Mouse (Mus musculus) liver, adult (tissue): Measurements from ENCODE around the gene Glrx3.

Experiments used
- GATA4 ChIP-seq: IDR thresholded peaks from 2 replicates; pipeline ENCODE4 v1.6.1; 2014; ENCODE audit warnings: mild to moderate bottlenecking, low read length; ENCODE audit not compliant: insufficient replicate concordance

Gene Glrx3

DNA sequence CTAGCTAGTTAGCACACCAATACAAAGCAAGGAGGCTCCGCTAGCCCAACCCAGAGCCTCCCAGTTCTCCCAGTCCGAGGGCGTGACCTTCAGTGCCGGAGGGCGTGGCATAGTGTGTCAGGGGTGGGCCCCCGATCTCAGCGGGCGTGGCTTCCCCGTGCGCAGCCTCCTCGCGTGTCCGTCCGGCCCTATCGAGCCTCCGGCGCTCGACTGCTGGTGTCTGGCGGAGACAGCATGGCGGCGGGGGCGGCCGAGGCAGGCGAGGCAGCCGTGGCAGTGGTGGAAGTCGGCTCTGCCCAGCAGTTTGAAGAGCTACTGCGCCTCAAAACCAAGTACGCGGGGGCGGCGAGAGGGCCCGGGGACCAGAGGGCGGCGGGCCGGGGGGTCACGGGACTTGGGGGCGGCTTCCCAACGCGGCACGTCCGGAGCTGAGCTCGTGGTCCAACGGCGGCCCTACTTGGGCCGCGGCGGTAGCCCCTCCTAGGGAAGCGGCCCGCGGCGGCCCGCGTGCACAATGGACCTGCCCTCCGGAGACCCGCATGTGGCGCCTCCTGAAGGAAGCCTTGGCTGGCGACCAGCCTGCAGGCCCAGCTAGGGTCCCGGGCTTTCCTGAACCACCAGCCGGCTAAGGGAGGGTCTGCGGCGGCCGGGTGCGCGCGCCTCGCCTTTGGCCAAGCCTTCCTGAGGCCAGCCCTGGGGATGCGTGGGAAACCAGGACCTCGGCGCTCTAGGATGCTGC is at the start of gene Glrx3:
Gene Glrx3, plus strand, starts transcription at position 175 of the 739 bp plus-strand sequence.
- TF ChIP-seq GATA4 = peak; percentile 61; the same call in 1 of the 2 replicates

GRCm38 (mm10) chr7:137387863-137388262 is 49.6 kb upstream of the Glrx3 start:
- TF ChIP-seq GATA4 = no peak

GRCm38 (mm10) chr7:137395421-137395820 is 42.0 kb upstream of the Glrx3 start:
- no peak for TF ChIP-seq GATA4

GRCm38 (mm10) chr7:137397361-137397910 is 40.0 kb upstream of the Glrx3 start:
- TF ChIP-seq GATA4 = no peak

GRCm38 (mm10) chr7:137398973-137399372 is 38.4 kb upstream of the Glrx3 start:
- no peak for TF ChIP-seq GATA4

GRCm38 (mm10) chr7:137404146-137404545 is 33.3 kb upstream of the Glrx3 start:
- no peak for TF ChIP-seq GATA4

GRCm38 (mm10) chr7:137407428-137408058 is 29.9 kb upstream of the Glrx3 start:
- TF ChIP-seq GATA4 = no peak

DNA sequence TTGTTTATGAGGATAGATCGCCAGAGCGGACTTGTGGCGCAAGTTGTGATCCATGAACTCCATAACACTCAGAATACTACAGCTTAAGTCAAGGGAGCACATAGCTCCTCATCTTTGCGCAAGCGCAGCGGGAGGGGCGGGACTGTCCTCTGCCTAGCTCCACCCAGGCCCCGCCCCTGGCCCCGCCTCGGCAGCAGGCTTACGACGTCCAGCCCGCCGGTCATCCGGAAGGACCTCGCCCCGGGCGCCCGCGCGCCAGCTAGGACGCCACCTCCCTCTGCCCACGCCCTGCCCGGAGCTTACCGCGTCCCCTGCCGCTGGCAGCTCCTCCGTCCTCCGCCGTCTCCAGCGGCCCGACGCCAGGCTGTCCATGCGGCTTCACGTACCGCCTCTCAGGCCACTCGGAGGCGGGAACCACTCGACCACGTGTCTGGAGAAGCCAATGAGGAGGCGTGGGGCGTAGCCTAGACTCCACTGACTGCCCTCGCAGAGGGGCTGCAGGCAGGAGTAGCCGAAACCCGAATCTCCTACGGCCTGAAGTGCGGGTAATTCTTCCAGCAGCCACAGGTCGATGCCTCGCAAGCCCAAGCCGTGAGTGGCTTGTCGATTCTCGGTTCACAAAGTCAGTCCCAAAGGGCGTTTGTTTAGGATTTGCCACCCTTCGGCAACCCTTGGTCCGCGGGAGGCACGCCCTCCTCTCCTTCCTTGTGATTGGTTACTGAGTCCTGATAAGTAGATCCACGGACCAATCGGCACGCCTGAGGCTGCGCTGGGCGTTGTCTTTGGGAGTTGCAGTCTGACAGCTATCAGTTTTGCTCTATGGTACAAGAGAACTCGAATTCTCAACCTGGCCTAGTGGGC is 26.8 kb upstream of the Glrx3 start, which contains the start of gene 9430038I01Rik:
Gene 9430038I01Rik, minus strand, starts transcription at position 426 of the 861 bp plus-strand sequence.
- TF ChIP-seq GATA4 = peak; percentile 83; the same call in 1 of the 2 replicates

DNA sequence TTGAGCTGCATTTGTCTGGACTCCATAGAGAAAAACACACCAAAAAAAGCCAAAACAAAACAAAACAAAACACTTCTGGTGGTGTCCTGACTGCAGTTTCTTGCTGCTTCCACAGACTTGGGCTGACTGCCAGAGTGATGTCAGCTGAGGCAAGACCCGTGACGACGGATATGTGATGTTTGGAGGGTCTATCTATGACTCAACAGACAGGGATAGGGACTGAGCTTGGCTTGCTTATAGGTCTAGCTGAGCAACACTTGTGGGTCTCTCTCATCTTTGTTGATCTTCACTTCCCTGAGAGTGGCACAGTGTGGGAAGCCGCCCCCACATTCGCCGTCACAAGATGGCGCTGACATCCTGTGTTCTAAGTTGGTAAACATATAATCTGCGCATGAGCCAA is 22.7 kb upstream of the Glrx3 start:
- TF ChIP-seq GATA4 = no peak

- no peak for TF ChIP-seq GATA4
Observed at GRCm38 (mm10) chr7:137420550-137420949, 16.9 kb upstream of the Glrx3 start.

DNA sequence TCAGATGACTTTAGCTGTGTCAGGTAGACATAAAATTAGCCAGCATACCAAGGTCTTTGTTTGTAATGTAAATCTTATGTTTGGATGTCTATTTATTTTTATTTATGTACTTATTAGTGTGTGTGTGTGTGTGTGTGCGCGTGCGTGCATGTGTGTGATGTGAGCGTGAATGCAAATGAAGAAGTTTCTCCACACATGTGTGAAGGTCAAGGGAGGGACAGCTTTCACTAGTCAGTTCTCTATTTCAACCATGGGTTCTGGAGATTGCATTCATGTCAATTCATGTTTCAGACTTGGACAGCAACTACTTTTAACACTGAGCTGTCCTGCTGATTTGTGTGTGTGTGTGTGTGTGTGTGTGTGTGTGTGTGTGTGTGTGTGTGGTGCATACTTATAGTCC is 16.2 kb upstream of the Glrx3 start:
- no peak for TF ChIP-seq GATA4

- TF ChIP-seq GATA4 = no peak
Observed at GRCm38 (mm10) chr7:137426693-137427092, 10.7 kb upstream of the Glrx3 start.

DNA sequence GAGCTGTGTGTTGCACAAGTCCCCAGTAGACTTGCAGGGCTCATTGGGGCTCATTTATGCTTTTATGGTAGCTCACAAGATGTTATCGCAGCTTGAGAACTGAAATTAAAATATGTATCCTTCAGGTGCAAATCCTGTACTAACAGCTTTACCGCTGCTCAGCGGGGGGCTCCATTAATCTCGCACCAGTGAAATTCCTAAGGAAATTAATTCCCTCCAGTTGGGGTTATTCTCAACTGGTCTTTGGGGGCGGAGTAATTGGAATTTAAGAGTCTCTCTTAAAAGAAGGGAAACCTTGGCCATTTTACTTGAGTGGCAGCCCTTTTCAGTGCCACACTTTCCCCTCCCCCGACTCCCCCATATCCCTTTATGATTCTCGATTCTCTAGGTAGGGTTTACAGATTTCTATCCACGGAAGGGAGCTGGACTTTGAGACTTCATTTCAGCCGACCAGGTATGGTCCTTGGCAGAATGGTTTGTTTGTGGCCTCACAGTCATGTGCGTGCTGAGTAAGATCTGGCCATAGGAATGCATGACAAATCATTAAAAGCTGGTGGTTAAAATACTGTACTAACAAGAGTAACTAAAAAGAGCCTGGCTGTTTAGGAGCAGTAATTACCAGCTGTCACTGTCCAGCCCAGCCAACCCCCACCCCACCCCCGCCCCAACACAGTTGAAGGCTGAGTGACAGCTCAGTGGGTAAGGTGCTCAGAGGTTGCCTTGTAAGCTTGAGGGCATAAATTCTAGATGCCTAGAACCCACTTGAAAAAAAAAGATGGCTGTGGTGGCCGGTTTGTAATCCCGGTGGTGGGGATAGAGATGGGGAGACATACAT is 5.4 kb upstream of the Glrx3 start:
- no peak for TF ChIP-seq GATA4

DNA sequence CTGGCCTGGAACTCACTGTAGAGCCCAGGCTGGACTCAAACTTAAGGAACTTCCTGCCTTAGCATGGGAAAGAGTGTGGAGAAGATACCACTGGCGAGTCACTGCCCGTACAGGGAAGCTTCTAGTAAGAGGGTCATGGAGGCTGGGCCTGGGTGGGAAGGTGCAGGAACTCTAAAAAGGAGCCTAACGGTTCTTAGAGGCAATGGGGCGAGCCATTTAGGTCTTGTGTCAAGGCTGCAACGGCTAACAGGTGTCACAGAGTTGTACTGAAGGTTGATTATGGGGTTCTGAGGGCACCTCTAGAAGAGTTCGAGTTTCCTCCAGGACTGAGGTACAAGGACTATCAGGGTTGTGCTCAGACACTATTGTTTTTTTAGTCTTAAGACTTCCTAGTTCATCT is 513 bp upstream of the Glrx3 start:
- no peak for TF ChIP-seq GATA4
